Mouse (Mus musculus) CD4-positive, CD25-positive, alpha-beta regulatory T cell, adult 2 months (primary cell): Measurements from ENCODE around the gene Ap1g2.

Experiments
- DNase-seq: peaks from one replicate; pipeline ENCODE4 v3.0.0-alpha.2; 2012; ENCODE audit warnings: low read depth, low spot score

Ap1g2 gene

GRCm38 (mm10) chr14:55113975-55114645 is 7.7 kb upstream of the Ap1g2 start:
- peak; percentile 62 for DNase-seq

DNA sequence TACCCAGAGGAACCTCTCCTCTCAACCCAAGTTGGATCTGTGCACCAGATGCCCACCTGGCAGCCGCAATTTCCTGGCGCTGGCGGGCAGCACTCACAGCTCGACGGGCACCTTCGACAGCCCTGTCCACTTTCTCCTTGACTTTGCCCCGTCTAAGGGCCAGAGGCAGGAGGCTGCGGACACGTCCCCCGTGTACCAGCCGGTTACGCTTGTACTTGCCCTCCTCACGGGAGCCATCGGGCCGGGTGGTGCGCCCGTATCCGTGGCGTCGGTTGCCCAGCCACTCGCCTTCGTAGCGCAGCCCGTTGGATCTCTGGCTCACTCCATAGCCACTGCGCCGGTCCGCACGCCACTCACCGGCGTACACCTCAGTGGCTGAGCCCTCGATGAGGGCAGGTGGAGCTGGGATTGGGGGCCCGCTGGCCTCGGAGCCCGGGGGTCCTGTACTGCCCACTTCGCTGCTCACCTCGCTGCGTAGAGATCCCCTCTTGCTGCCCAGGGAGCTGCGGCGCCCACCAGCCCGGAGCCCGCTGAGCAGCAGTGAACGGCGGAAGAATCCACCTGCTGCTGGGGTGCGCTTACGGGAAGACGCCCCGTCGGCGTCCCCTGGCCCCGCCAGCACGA is 7.1 kb upstream of the Ap1g2 start:
- DNase-seq: peak; percentile 3

GRCm38 (mm10) chr14:55111720-55112119 is 5.3 kb upstream of the Ap1g2 start:
- DNase-seq: no peak

DNA sequence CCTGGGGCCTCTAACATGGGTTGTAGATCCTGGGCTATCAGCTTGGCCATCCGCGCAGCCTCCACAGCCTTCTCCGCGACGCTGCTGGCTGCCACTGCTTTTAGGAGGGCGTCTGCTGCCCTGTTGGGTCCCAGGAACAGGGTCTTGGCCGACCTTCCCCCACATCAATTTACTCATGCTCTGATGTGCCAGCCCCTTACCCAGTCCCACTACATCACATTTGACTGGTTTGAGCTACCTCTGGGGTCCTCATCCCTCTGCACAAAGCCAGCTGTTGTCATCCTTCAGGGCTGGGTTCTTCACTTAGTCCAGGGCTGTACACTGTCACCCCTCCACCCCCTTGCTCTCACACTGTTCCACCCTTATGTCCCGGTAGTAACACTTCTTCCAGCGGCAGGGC is 3.7 kb upstream of the Ap1g2 start:
- DNase-seq: no peak

- no peak for DNase-seq
These were observed 2.9 kb upstream of the Ap1g2 start for GRCm38 (mm10) chr14:55109048-55109873.

- DNase-seq: no peak
These were observed 1.9 kb upstream of the Ap1g2 start for GRCm38 (mm10) chr14:55108202-55108870.

- DNase-seq: peak; percentile 4
These were observed 597 bp upstream of the Ap1g2 start for GRCm38 (mm10) chr14:55106990-55107389.

DNA sequence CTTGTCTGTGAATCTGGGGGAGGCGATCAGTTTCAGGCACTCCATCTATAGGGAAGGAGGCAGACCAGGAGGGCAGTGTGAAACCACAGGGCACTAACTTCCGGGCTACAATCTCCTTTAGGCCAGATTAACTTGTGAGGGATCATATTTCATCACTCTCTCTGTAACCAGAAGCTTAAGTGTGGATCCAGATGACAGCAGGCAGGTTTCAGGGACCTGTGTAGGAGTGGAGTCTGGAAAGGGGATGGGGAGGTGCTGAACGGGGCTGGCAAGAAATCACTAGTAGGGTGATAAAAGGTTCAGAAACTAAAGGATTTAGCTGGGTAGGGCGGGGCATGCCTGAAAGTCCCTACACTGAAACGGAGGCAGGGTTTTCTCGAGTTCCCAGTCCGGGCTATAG is 1.0 kb downstream of the Ap1g2 start:
- DNase-seq: peak; percentile 21

DNA sequence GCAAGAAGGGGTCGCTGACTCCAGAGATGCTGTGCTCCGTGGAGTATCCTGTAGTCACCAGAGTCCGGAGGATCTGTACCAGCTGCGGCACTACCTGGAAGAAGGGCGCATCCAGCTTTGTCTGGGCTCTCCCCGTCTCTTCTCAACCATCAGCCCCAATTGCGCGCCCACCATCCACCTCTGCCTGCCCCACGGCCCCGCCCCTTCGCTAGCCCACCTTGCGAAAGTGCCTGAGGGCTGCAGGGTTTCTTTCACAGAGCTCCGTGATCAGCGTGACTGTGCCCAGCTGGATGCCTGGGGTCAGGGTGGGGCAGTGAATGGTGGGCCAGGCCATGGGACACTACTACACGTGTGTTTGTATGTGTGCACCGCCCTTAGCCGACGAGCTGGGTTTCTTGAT is 2.0 kb downstream of the Ap1g2 start:
- DNase-seq: peak; percentile 6

- DNase-seq: no peak
These were observed 4.1 kb downstream of the Ap1g2 start for GRCm38 (mm10) chr14:55102253-55102785.

DNA sequence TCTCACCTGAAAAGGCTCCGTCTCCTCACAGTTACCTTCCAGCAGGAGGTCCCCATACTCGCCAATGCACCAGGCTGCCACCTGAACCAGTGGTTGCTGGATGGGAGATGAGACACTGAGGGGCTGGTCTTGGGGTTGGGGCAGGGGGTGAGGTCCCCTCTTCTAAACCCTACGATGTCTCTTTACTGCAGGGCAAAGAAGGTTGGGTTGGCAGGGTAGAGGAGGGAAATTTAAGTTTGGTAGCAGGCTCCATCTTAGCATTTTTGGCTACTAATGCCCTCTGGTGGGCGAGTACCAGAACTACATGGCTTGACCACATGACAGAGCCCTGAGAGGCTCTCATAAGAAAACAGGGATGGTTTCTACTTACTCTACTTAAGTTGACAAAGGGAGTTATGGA is 4.8 kb downstream of the Ap1g2 start:
- peak; percentile 77 for DNase-seq

DNA sequence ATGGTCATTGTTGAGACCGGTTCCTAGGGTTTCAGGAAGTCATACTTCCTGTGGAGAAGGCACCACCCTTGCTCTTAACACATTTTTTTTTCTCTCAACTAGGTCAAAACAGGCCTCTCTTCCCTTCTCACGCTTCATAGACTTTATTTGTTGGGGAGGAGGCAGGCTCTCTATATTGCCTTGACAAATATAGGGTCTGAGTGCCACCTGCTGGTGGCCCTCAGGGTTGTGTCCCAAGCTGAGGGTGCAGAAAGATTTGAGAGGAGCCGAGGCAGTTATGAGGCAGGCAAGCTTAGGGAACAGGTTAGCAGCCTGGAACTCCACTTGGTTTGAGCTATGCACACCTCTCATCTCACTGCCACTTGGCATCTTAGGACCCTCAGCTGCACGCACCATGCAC is 8.3 kb downstream of the Ap1g2 start:
- peak; percentile 90 for DNase-seq

DNA sequence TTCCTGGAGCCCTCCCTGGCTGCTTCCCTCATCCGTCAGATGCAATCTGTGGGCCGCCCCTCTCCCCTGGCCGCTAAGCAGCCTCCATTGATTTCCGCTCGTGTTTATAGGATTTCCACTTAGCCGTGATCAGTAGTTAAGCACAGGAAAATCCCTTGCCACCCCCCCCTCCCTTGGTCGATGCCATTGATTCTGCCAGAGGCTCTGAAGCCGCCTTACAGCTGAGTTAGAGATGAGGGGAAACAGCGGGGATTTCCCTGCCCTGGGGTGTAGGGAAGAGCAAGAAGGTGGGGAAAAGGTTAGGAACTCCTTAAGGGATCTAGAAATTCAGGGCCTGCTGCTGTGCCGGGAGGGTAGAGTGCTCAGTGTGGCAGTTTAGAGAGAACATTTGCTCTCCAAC is 8.7 kb downstream of the Ap1g2 start:
- peak; percentile 60 for DNase-seq

DNA sequence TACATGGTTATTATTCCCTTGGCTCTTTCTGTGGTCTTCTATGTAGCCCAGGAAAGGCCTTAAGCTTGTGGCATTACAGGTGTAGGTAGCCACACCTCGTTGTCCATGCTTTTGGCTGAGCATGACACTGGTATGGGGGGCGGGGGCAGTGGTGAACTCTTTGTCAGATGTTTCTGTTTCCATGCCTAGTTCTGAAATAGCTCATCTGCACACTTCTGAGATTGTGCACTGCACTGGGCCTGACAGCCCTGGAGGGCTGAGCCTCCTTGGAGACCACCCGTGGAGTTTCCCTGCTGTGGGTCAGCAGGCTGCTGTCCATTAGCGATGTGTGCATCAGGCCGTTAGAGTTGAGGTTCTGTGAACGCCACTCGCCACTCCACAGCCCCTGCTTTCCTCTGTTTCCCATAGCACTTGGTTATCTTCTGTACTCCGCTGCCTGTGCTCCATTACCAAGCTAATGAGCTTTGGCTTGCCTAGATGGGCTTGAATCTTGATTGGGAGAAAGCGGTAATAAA is 9.8 kb downstream of the Ap1g2 start:
- no peak for DNase-seq

GRCm38 (mm10) chr14:55095671-55096070 is 10.7 kb downstream of the Ap1g2 start:
- no peak for DNase-seq

DNA sequence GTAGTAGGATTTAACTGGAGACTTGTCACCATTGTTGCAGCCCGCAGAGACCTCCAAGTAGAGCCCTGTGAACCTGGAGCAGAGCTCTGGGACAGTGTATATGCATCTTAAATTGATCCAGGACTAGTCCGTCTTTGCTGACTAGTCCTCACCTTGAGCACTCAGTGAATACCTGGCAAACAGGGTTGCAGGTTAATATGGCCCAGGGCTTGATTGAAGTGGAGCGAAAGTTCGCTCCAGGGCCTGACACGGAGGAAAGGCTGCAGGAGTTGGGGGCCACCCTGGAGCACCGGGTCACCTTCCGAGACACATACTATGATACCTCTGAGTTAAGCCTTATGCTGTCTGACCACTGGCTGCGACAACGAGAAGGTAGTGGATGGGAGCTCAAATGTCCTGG is 11.1 kb downstream of the Ap1g2 start:
- no peak for DNase-seq

- peak; percentile 69 for DNase-seq
These were observed 11.6 kb downstream of the Ap1g2 start, which contains the start of gene Thtpa for GRCm38 (mm10) chr14:55094704-55095231. Gene Thtpa, plus strand, starts transcription at chr14:55094784.

DNA sequence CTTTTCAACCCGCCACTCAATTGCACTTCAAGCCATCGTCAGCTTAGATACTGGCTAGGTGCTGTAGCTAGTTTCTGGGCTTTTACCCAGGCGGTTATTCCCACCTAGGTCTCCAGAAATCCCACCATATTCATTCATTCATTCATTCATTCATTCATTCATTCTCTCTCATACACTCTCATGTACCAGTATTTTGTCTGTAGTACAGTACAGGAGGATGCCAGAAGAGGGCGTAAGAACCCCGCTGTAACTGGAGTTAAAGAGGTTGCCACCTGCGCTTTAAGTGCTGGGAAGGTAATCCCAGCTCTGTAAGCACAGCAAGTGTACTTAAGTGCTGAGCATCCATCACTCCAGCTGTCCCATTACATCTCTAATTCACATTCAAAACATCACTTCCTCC is 12.5 kb downstream of the Ap1g2 start:
- DNase-seq: peak; percentile 61

GRCm38 (mm10) chr14:55092011-55092577 is 14.3 kb downstream of the Ap1g2 start, which contains the start of gene Zfhx2:
Gene Zfhx2, minus strand, starts transcription at chr14:55092324.
- DNase-seq: peak; percentile 94

- no peak for DNase-seq
These were observed 15.1 kb downstream of the Ap1g2 start for GRCm38 (mm10) chr14:55091209-55091865.
